Mouse (Mus musculus) gastrocnemius, adult 8-10 months (tissue): ENCODE data around the gene Erg28. TPM values are rescaled to one million over a fixed set of nuclear protein-coding genes. Genes with fewer than 3 reads are reported as not detected.

Source experiments
- DNase-seq, 2 experiments: peaks; one replicate each; pipeline ENCODE4 v3.0.0; 2022; ENCODE audit warnings: low spot score in 2 of 2
- total RNA-seq, 4 experiments: library from RNA; stranded (reverse); gene quantifications; 2 replicates each; pipeline ENCODE4 v1.2.4; 2022

Gene Erg28
- 1 to 10 TPM; 1.5 to 4.5 (median 3.4) TPM for total RNA-seq

- peak; percentile 84 to 91 for DNase-seq
Observed at GRCm38 (mm10) chr12:85824438-85825264, at the start of gene Erg28, which contains the start of gene Ttll5. Gene Erg28, minus strand, starts transcription at chr12:85824550. Gene Ttll5, plus strand, starts transcription at chr12:85824659.

- DNase-seq = peak; percentile 60 to 78
Observed at GRCm38 (mm10) chr12:85869423-85869822, 45.1 kb upstream of the Erg28 start.

GRCm38 (mm10) chr12:85867125-85867524 lies 42.8 kb upstream of the Erg28 start:
- no peak for DNase-seq

GRCm38 (mm10) chr12:85866624-85867023 lies 42.3 kb upstream of the Erg28 start:
- DNase-seq = no peak

- DNase-seq = no peak
Observed at GRCm38 (mm10) chr12:85865526-85865925, 41.2 kb upstream of the Erg28 start.

- DNase-seq = no peak
Observed at GRCm38 (mm10) chr12:85862514-85862913, 38.2 kb upstream of the Erg28 start.

GRCm38 (mm10) chr12:85859511-85860189 lies 35.3 kb upstream of the Erg28 start:
- no peak for DNase-seq

GRCm38 (mm10) chr12:85859111-85859510 lies 34.8 kb upstream of the Erg28 start:
- DNase-seq = no peak

- DNase-seq = no peak
Observed at GRCm38 (mm10) chr12:85857300-85857699, 33.0 kb upstream of the Erg28 start.

- DNase-seq = no peak
Observed at GRCm38 (mm10) chr12:85854271-85854670, 29.9 kb upstream of the Erg28 start.

- DNase-seq = no peak
Observed at GRCm38 (mm10) chr12:85853836-85854235, 29.5 kb upstream of the Erg28 start.

- DNase-seq = no peak
Observed at GRCm38 (mm10) chr12:85850661-85851060, 26.3 kb upstream of the Erg28 start.

GRCm38 (mm10) chr12:85848164-85848958 lies 24.0 kb upstream of the Erg28 start:
- DNase-seq = peak; percentile 38 to 48

- no peak for DNase-seq
Observed at GRCm38 (mm10) chr12:85839371-85840000, 15.1 kb upstream of the Erg28 start.

GRCm38 (mm10) chr12:85837765-85838164 lies 13.4 kb upstream of the Erg28 start:
- no peak for DNase-seq

GRCm38 (mm10) chr12:85834543-85834942 lies 10.2 kb upstream of the Erg28 start:
- DNase-seq = no peak

- DNase-seq = no peak
Observed at GRCm38 (mm10) chr12:85830691-85831090, 6.3 kb upstream of the Erg28 start.

GRCm38 (mm10) chr12:85829866-85830265 lies 5.5 kb upstream of the Erg28 start:
- DNase-seq = no peak

GRCm38 (mm10) chr12:85828856-85829255 lies 4.5 kb upstream of the Erg28 start:
- DNase-seq = no peak

GRCm38 (mm10) chr12:85825822-85826221 lies 1.5 kb upstream of the Erg28 start:
- DNase-seq = no peak

- no peak for DNase-seq
Observed at GRCm38 (mm10) chr12:85825361-85825760, 1.0 kb upstream of the Erg28 start.
